Mouse (Mus musculus) heart, embryonic 11.5 days (tissue): Measurements from ENCODE around the gene Ccdc85b. TPM values are rescaled to one million over a fixed set of nuclear protein-coding genes. Genes with fewer than 3 reads are reported as not detected.

Source experiments
- ATAC-seq: fragments of 200-750 bp; cut with Nextera tagmentation; replicated peaks from 2 replicates; pipeline ENCODE4 v1.8.0; 2017; ENCODE audit warnings: moderate library complexity; ENCODE audit not compliant: insufficient number of reproducible peaks, low FRiP score, low TSS enrichment
- H3K27ac ChIP-seq: fragments of 300-500 bp; sonication (generic); 2 replicates; pipeline ENCODE4 v1.5.1; 2014; ENCODE audit warnings: mild to moderate bottlenecking, low read depth, low read length
- H3K27me3 ChIP-seq: fragments of 300-500 bp; sonication (generic); 2 replicates; pipeline ENCODE4 v1.6.1; 2014; ENCODE audit warnings: mild to moderate bottlenecking, low read length, mixed read lengths; ENCODE audit not compliant: control insufficient read depth, insufficient read depth
- H3K36me3 ChIP-seq: fragments of 300-500 bp; sonication (generic); 2 replicates; pipeline ENCODE4 v1.6.1; 2014; ENCODE audit warnings: mild to moderate bottlenecking, low read length, moderate library complexity, mixed read lengths; ENCODE audit not compliant: control insufficient read depth, insufficient read depth
- H3K4me1 ChIP-seq: fragments of 300-500 bp; sonication (generic); 2 replicates; pipeline ENCODE4 v1.6.1; 2014; ENCODE audit warnings: low read length; ENCODE audit not compliant: control insufficient read depth, insufficient read depth
- H3K4me2 ChIP-seq: fragments of 300-500 bp; sonication (generic); 2 replicates; pipeline ENCODE4 v1.6.1; 2014; ENCODE audit warnings: mild to moderate bottlenecking, moderate library complexity
- H3K4me3 ChIP-seq: fragments of 300-500 bp; sonication (generic); 2 replicates; pipeline ENCODE4 v1.5.1; 2014; ENCODE audit warnings: low read depth, low read length
- H3K9ac ChIP-seq: fragments of 300-500 bp; sonication (generic); 2 replicates; pipeline ENCODE4 v1.6.1; 2014; ENCODE audit warnings: mild to moderate bottlenecking, low read depth, low read length, moderate library complexity
- H3K9me3 ChIP-seq: fragments of 300-500 bp; sonication (generic); replicated peaks from 2 replicates; pipeline ENCODE4 v1.6.1; 2016; ENCODE audit warnings: low read length; ENCODE audit not compliant: control insufficient read depth
- WGBS: fragments of 180-500 bp; shearing (Covaris S2); extraction: QIAGEN DNeasy Blood & Tissue Kit; methylation state at CpG from one replicate; pipeline ENCODE4 v1.1.7; 2014; ENCODE audit not compliant: insufficient replicate concordance; 5-methylcytosine and 5-hydroxymethylcytosine counted together
- polyA plus RNA-seq: library from polyadenylated mRNA; unstranded; fragments of >200 nt; fragmentation: Nextera tagmentation; extraction: Ambion mirVana; gene quantifications from 2 replicates; pipeline ENCODE4 v1.2.1, GENCODE M21; 2014

Gene Ccdc85b
- polyA plus RNA-seq, 1 experiment from 2014 or later, result 8.1 TPM

DNA sequence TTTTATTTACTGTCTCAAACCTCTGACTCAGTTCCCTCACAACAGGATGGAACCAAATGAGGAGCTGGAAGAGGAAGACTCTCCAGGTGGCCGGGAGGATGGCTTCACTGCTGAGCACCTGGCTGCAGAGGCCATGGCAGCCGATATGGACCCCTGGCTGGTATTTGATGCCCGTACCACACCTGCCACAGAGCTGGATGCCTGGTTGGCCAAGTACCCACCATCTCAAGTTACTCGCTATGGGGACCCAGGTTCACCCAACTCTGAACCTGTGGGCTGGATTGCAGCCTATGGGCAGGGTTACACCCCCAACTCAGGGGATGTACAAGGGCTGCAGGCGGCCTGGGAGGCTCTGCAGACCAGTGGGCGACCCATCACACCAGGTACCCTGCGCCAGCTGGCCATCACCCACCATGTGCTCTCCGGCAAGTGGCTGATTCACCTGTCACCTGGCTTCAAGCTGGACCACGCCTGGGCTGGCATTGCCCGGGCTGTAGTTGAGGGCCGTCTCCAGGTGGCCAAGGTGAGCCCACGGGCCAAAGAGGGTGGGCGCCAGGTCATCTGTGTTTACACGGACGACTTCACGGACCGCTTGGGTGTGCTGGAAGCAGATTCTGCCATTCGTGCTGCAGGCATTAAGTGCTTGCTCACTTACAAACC, 31.7 kb downstream of the Ccdc85b start:
- Histone ChIP-seq H3K36me3 (peaks cover 11% of the 10 kb centered on the region; the same call in 1 of the 2 replicates), H3K27me3 (no peaks in the 10 kb centered on the region), H3K4me1 (peaks cover 19% of the 10 kb centered on the region), H3K4me3 (peak overlapping the region; percentile 82), H3K9me3 (no peaks in the 10 kb centered on the region), H3K27ac (peak overlapping the region; percentile 92; the same call in 1 of the 2 replicates), H3K4me2 (peak overlapping the region; percentile 66), H3K9ac (peak overlapping the region; percentile 95)
- 88% methylated on average over 18 of the region's 18 CpGs for WGBS
- ATAC-seq, result no peak

DNA sequence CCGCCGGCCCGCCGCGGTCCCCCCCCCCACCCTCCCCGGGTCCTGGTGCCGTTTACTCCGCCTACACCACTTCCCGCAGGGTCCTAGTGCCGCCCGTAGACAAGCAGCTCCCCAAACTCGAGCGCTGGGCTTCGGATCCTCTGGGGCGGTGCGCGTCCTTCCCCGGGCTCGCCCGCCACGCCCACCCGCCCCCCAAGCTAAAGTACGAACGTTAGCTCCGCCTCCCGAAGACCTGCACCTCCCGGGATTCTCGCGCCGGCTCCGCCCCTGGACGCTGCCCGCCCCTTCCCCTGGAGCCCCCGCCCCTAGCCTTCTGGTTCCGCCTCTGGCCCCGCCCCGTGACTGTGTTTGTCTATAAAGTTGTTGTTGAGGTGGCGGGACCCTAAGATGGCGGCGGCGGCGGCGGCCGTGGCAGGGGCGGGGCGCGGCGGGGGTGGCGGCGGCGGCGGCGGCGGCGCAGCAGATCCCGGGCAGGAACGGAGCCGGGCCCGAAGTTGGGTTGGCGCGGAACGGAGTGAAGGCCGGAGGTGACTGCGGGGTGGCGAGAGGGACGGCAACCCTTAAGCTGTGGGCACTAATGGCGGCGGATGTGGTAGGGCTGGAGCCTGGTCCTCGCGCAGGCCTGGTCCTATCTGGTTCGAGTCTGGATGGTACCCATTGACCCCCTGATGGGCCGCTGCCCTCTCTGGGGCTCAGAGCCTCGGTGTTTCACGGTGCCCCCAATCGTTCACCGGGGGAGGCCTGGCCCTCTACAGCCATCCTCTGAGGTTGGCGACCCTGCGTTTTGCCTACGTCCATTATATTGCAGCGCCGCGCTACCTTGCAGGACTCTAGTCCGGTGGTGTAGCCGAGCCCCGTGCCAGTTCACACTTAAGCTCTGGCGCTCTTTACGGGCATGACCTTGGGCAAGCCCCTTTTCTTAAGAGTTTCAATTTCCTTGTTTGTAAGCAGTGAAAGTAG, 32.6 kb downstream of the Ccdc85b start, which contains the start of the genes Drap1 and AI837181:
Drap1 (minus strand) TSS at position 198 of the 960 bp plus-strand sequence.
AI837181 (plus strand) TSS at position 363 of the 960 bp plus-strand sequence.
- peak within 1 kb of the TSS; percentile 82 for H3K4me3 ChIP-seq
- peaks cover 16% of the 10 kb centered on the region; the same call in 1 of the 2 replicates for H3K36me3 ChIP-seq
- peak within 1 kb of the TSS; percentile 93 for H3K4me2 ChIP-seq
- WGBS, result under 1% methylated on average over 77 of the region's 87 CpGs
- H3K9me3 ChIP-seq, result no peaks in the 10 kb centered on the region
- H3K9ac ChIP-seq, result peak within 1 kb of the TSS; percentile 95
- peak within 1 kb of the TSS; percentile 92 for H3K27ac ChIP-seq
- peaks cover 19% of the 10 kb centered on the region for H3K4me1 ChIP-seq
- H3K27me3 ChIP-seq, result no peaks in the 10 kb centered on the region
- peak; percentile 83 for ATAC-seq

DNA sequence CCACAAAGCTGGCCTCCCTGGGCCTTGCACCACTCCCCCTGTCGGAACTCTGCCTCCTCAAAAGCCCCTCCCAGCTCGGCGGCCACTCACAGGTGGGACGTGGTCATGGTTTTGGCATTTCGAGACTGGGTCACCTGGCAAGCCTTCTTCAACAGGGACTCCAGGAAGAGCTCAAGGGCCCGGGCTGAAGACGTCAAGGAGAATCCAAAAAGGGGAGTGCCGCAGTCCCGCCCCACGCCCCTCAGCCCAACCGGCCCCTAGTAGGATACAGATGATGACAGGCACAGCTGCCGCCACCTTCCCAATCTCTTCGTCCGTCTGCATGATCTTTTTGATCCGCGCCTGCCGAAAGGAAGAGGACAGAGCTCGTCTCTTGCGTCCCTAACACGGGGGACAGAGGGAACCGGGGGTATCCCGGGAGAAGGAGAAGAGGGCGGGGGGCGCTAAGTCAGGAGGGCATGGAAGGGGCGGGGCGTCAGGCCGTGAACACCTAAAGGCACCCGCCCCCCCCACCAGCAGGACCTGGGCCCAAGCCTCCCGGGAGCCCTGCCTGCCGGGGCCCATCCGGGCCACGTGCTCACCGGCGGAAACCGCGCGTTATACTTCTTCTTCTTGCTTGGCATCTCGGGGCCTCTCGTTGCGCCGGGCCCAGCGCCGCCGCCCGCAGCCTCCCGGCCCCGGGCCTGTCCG, 33.5 kb downstream of the Ccdc85b start:
- H3K9ac ChIP-seq, result peak overlapping the region; percentile 95
- ATAC-seq, result peak; percentile 51

DNA sequence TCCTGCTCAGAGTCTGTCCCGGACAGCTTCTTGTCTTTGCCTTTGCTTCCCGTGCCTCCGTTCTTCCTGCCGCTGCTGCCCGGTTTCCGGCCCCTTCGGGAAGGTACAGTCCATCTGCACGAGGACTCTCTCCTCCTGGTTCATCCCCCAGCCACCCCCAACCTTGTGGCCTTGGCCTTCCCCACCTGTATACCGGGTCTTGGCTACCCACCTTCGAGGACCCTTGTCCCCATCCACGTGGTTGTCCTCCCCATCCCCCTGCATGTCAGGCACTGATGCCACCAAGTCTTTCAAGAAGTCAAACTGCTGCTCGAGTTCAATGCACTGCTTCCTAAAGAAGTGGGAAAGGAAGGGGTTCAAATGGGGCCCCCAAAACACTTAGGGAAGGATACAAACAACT, 34.1 kb downstream of the Ccdc85b start:
- H3K4me1 ChIP-seq, result peaks cover 19% of the 10 kb centered on the region
- no peak for ATAC-seq
- 57% methylated on average over 12 of the region's 12 CpGs for WGBS
- peak overlapping the region; percentile 82 for H3K4me3 ChIP-seq
- peaks cover 16% of the 10 kb centered on the region; the same call in 1 of the 2 replicates for H3K36me3 ChIP-seq
- peak overlapping the region; percentile 93 for H3K4me2 ChIP-seq
- H3K9ac ChIP-seq, result peak overlapping the region; percentile 95
- H3K27ac ChIP-seq, result no peak overlapping the region
- H3K27me3 ChIP-seq, result no peaks in the 10 kb centered on the region
- no peaks in the 10 kb centered on the region for H3K9me3 ChIP-seq

More for the DNA sequence above, 33.5 kb downstream of the Ccdc85b start:
- H3K27me3 ChIP-seq, result no peaks in the 10 kb centered on the region
- WGBS, result under 1% methylated on average over 31 of the region's 48 CpGs
- H3K27ac ChIP-seq, result peak overlapping the region; percentile 92
- H3K4me2 ChIP-seq, result peak overlapping the region; percentile 93
- peaks cover 16% of the 10 kb centered on the region; the same call in 1 of the 2 replicates for H3K36me3 ChIP-seq
- H3K9me3 ChIP-seq, result no peaks in the 10 kb centered on the region
- peaks cover 19% of the 10 kb centered on the region for H3K4me1 ChIP-seq
- H3K4me3 ChIP-seq, result peak overlapping the region; percentile 82

DNA sequence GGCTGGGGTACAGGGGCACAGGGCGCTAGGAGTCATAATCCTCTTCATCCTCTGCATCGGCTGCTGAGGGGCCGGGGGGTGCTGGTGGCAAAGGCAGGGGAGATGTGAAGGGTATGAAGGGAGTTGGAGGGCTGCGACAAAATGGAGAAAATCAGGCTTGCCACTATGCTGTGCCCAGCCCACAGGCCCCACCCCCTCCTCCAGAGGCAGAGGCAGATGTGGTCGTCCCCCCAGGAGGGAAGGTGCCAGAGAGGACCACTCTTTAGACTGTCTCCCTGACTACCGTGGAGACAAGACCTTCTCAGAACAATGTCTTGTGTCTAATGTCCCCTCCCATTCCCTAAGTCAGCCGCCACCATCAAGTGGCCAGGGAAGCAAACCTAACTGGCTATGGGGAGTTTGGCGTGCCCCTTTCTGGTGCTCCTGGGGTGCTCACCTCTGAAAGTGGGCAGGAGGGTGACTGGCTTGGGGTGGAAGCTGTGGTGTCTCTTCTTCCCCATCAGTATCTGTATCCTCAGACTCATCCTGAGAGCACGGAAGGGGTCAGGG, 34.7 kb downstream of the Ccdc85b start:
- WGBS, result 87% methylated on average over 9 of the region's 9 CpGs
- Histone ChIP-seq H3K36me3 (peaks cover 16% of the 10 kb centered on the region; the same call in 1 of the 2 replicates), H3K9ac (peak overlapping the region; percentile 95; the same call in 1 of the 2 replicates), H3K4me3 (0 out of 2 replicates have a peak overlapping the region, but pooled peaks have one; percentile 82), H3K27ac (no peak overlapping the region), H3K4me2 (no peak overlapping the region), H3K27me3 (no peaks in the 10 kb centered on the region), H3K4me1 (peaks cover 19% of the 10 kb centered on the region), H3K9me3 (no peaks in the 10 kb centered on the region)
- no peak for ATAC-seq

DNA sequence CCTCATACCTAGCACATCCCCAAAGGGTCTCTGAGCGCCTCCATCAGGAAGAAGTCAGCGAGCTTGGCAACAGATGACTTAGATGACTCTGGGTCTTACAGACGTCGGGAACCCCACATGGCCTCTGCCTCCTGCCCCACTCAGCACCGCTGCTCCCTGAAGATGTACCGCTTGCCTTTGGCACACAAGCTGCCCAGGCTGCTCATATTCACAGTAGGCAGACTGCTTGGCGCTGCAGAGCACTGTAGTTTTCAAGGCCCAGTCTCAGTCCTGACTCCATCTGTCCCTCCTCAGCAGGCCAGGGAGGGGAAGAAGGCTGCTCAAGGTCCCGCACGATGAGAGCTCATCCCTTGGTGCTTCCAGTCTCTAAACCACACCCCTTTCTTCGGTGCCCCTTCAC, 35.4 kb downstream of the Ccdc85b start:
- H3K4me3 ChIP-seq, result no peak overlapping the region
- ATAC-seq, result no peak
- H3K4me2 ChIP-seq, result no peak overlapping the region
- H3K9ac ChIP-seq, result no peak overlapping the region
- H3K27ac ChIP-seq, result no peak overlapping the region
- 85% methylated on average over 10 of the region's 10 CpGs for WGBS
- peaks cover 16% of the 10 kb centered on the region; the same call in 1 of the 2 replicates for H3K36me3 ChIP-seq
- no peaks in the 10 kb centered on the region for H3K9me3 ChIP-seq
- peaks cover 19% of the 10 kb centered on the region for H3K4me1 ChIP-seq
- H3K27me3 ChIP-seq, result no peaks in the 10 kb centered on the region

DNA sequence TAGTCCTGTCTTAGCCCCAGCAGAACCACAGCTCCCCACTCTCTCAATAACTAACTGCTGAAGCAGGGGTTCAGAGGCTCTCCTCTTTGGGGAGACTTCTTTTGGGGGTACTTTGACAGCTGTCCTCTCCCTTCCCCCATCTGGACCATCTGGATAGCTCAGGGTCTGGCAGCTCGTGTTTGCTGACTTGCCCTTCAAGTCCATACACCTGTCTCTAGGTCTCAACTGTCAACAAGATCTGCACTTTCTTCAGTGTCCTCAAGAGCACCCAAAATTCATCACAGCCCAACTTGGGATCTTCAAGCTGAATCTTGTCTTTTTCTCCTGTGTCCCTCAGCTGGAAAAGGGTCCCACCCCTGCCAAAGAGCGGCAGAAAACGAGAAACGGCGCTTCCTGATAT, 35.9 kb downstream of the Ccdc85b start:
- no peak for ATAC-seq
- Histone ChIP-seq H3K27me3 (no peaks in the 10 kb centered on the region), H3K27ac (no peak overlapping the region), H3K36me3 (peaks cover 14% of the 10 kb centered on the region; the same call in 1 of the 2 replicates), H3K4me3 (no peak overlapping the region), H3K4me1 (peaks cover 19% of the 10 kb centered on the region), H3K4me2 (no peak overlapping the region), H3K9ac (no peak overlapping the region), H3K9me3 (no peaks in the 10 kb centered on the region)
- 87% methylated on average over 5 of the region's 5 CpGs for WGBS
